Mouse (Mus musculus): ENCODE results near the gene Scn3b. TPM values are rescaled to one million over a fixed set of nuclear protein-coding genes. Genes with fewer than 3 reads are reported as not detected.
A peak's percentile ranks its signal among the peaks of the same experiment; 100 is the strongest.

Scn3b gene
- 13.7 and 14.0 TPM in 2 replicates for polyA plus RNA-seq (2015; fragmentation: Nextera tagmentation; extraction: Ambion mirVana)

- Histone ChIP-seq H3K27me3 (peaks cover 14% of the 10 kb centered on the region), H3K4me3 (replicated peaks) (peak within 1 kb of the TSS; percentile 39), H3K9ac (no peak within 1 kb of the TSS), H3K9me3 (replicated peaks) (no peaks in the 10 kb centered on the region), H3K27ac (replicated peaks) (peak within 1 kb of the TSS; percentile 58; the same call in 1 of the 2 replicates), H3K4me2 (replicated peaks) (peak within 1 kb of the TSS; percentile 62), H3K4me1 (peaks cover 24% of the 10 kb centered on the region), H3K36me3 (no peaks in the 10 kb centered on the region)
- ATAC-seq (ENCODE audit: insufficient number of reproducible peaks, low FRiP score, low TSS enrichment, low read depth): peak; percentile 87
- WGBS: under 1% methylated on average over 42 of the region's 42 CpGs
Observed at GRCm38 (mm10) chr9:40269103-40269861, at the start of gene Scn3b. TSS of gene Scn3b (plus strand) at chr9:40269217.

- H3K4me1 ChIP-seq: no peaks in the 10 kb centered on the region
- 73% methylated on average over 4 of the region's 4 CpGs for WGBS
- H3K36me3 ChIP-seq: no peaks in the 10 kb centered on the region
- no peak overlapping the region for H3K9ac ChIP-seq
- H3K4me2 ChIP-seq (replicated peaks): no peak overlapping the region
- H3K27me3 ChIP-seq: 0 out of 2 replicates have a peak, but pooled peaks cover 4% of the 10 kb centered on the region
- ATAC-seq (ENCODE audit: insufficient number of reproducible peaks, low FRiP score, low TSS enrichment, low read depth): no peak
- no peak overlapping the region for H3K27ac ChIP-seq (replicated peaks)
- H3K4me3 ChIP-seq (replicated peaks): no peak overlapping the region
- H3K9me3 ChIP-seq (replicated peaks): no peaks in the 10 kb centered on the region
Observed at GRCm38 (mm10) chr9:40224289-40224688, 44.7 kb upstream of the Scn3b start.

- H3K36me3 ChIP-seq: no peaks in the 10 kb centered on the region
- 68% methylated on average over 10 of the region's 10 CpGs for WGBS
- 0 out of 2 replicates have a peak, but pooled peaks have one; percentile 29 for ATAC-seq (ENCODE audit: insufficient number of reproducible peaks, low FRiP score, low TSS enrichment, low read depth)
- H3K9ac ChIP-seq: no peak overlapping the region
- no peaks in the 10 kb centered on the region for H3K9me3 ChIP-seq (replicated peaks)
- no peak overlapping the region for H3K4me3 ChIP-seq (replicated peaks)
- H3K27me3 ChIP-seq: 0 out of 2 replicates have a peak, but pooled peaks cover 4% of the 10 kb centered on the region
- H3K4me2 ChIP-seq (replicated peaks): no peak overlapping the region
- no peak overlapping the region for H3K27ac ChIP-seq (replicated peaks)
- no peaks in the 10 kb centered on the region for H3K4me1 ChIP-seq
Observed at GRCm38 (mm10) chr9:40227874-40228789, 40.9 kb upstream of the Scn3b start.

- no peaks in the 10 kb centered on the region for H3K9me3 ChIP-seq (replicated peaks)
- H3K36me3 ChIP-seq: no peaks in the 10 kb centered on the region
- ATAC-seq (ENCODE audit: insufficient number of reproducible peaks, low FRiP score, low TSS enrichment, low read depth): no peak
- H3K4me3 ChIP-seq (replicated peaks): no peak overlapping the region
- H3K27me3 ChIP-seq: 0 out of 2 replicates have a peak, but pooled peaks cover 4% of the 10 kb centered on the region
- no peak overlapping the region for H3K9ac ChIP-seq
- no peaks in the 10 kb centered on the region for H3K4me1 ChIP-seq
- no peak overlapping the region for H3K27ac ChIP-seq (replicated peaks)
- no peak overlapping the region for H3K4me2 ChIP-seq (replicated peaks)
- 38% methylated on average over 6 of the region's 6 CpGs for WGBS
Observed at GRCm38 (mm10) chr9:40228804-40229331, 40.1 kb upstream of the Scn3b start.

GRCm38 (mm10) chr9:40229479-40229878 is 39.5 kb upstream of the Scn3b start:
- no peak for ATAC-seq (ENCODE audit: insufficient number of reproducible peaks, low FRiP score, low TSS enrichment, low read depth)
- H3K4me3 ChIP-seq (replicated peaks): no peak overlapping the region
- 0 out of 2 replicates have a peak, but pooled peaks cover 4% of the 10 kb centered on the region for H3K27me3 ChIP-seq
- WGBS: 41% methylated on average over 5 of the region's 5 CpGs
- H3K9ac ChIP-seq: no peak overlapping the region
- no peak overlapping the region for H3K27ac ChIP-seq (replicated peaks)
- no peaks in the 10 kb centered on the region for H3K36me3 ChIP-seq
- no peaks in the 10 kb centered on the region for H3K4me1 ChIP-seq
- no peak overlapping the region for H3K4me2 ChIP-seq (replicated peaks)
- no peaks in the 10 kb centered on the region for H3K9me3 ChIP-seq (replicated peaks)

- H3K9ac ChIP-seq: no peak overlapping the region
- no peaks in the 10 kb centered on the region for H3K36me3 ChIP-seq
- no peak overlapping the region for H3K4me3 ChIP-seq (replicated peaks)
- no peaks in the 10 kb centered on the region for H3K27me3 ChIP-seq
- H3K27ac ChIP-seq (replicated peaks): no peak overlapping the region
- H3K4me1 ChIP-seq: no peaks in the 10 kb centered on the region
- ATAC-seq (ENCODE audit: insufficient number of reproducible peaks, low FRiP score, low TSS enrichment, low read depth): no peak
- H3K4me2 ChIP-seq (replicated peaks): no peak overlapping the region
- 77% methylated on average over 3 of the region's 3 CpGs for WGBS
- H3K9me3 ChIP-seq (replicated peaks): no peaks in the 10 kb centered on the region
Observed at GRCm38 (mm10) chr9:40231019-40231418, 38.0 kb upstream of the Scn3b start.

GRCm38 (mm10) chr9:40234233-40235072 is 34.6 kb upstream of the Scn3b start:
- Histone ChIP-seq H3K9ac (no peak overlapping the region), H3K9me3 (replicated peaks) (no peaks in the 10 kb centered on the region), H3K4me3 (replicated peaks) (no peak overlapping the region), H3K4me2 (replicated peaks) (no peak overlapping the region), H3K27me3 (no peaks in the 10 kb centered on the region), H3K27ac (replicated peaks) (no peak overlapping the region), H3K36me3 (no peaks in the 10 kb centered on the region), H3K4me1 (no peaks in the 10 kb centered on the region)
- ATAC-seq (ENCODE audit: insufficient number of reproducible peaks, low FRiP score, low TSS enrichment, low read depth): no peak
- 54% methylated on average over 10 of the region's 10 CpGs for WGBS

GRCm38 (mm10) chr9:40235220-40235619 is 33.8 kb upstream of the Scn3b start:
- Histone ChIP-seq H3K4me1 (no peaks in the 10 kb centered on the region), H3K9ac (no peak overlapping the region), H3K4me3 (replicated peaks) (no peak overlapping the region), H3K36me3 (no peaks in the 10 kb centered on the region), H3K27me3 (peaks cover 7% of the 10 kb centered on the region), H3K4me2 (replicated peaks) (no peak overlapping the region), H3K9me3 (replicated peaks) (no peaks in the 10 kb centered on the region), H3K27ac (replicated peaks) (no peak overlapping the region)
- WGBS: 84% methylated on average over 7 of the region's 7 CpGs
- ATAC-seq (ENCODE audit: insufficient number of reproducible peaks, low FRiP score, low TSS enrichment, low read depth): no peak

GRCm38 (mm10) chr9:40239749-40240148 is 29.3 kb upstream of the Scn3b start:
- Histone ChIP-seq H3K4me2 (replicated peaks) (no peak overlapping the region), H3K27ac (replicated peaks) (no peak overlapping the region), H3K4me3 (replicated peaks) (no peak overlapping the region), H3K36me3 (no peaks in the 10 kb centered on the region), H3K4me1 (peaks cover 6% of the 10 kb centered on the region; the same call in 1 of the 2 replicates), H3K9ac (no peak overlapping the region), H3K27me3 (peaks cover 14% of the 10 kb centered on the region), H3K9me3 (replicated peaks) (no peaks in the 10 kb centered on the region)
- no peak for ATAC-seq (ENCODE audit: insufficient number of reproducible peaks, low FRiP score, low TSS enrichment, low read depth)
- 33% methylated on average over 4 of the region's 4 CpGs for WGBS

- Histone ChIP-seq H3K36me3 (no peaks in the 10 kb centered on the region), H3K9me3 (replicated peaks) (no peaks in the 10 kb centered on the region), H3K4me1 (peaks cover 6% of the 10 kb centered on the region; the same call in 1 of the 2 replicates), H3K9ac (no peak overlapping the region), H3K27ac (replicated peaks) (no peak overlapping the region), H3K4me2 (replicated peaks) (no peak overlapping the region), H3K27me3 (peaks cover 14% of the 10 kb centered on the region), H3K4me3 (replicated peaks) (no peak overlapping the region)
- ATAC-seq (ENCODE audit: insufficient number of reproducible peaks, low FRiP score, low TSS enrichment, low read depth): no peak
- WGBS: 23% methylated on average over 5 of the region's 5 CpGs
Observed at GRCm38 (mm10) chr9:40240311-40240710, 28.7 kb upstream of the Scn3b start.

Data from embryonic facial prominence, embryonic 15.5 days (tissue).